Mouse (Mus musculus) hindbrain, embryonic 12.5 days (tissue): ENCODE measurements around the gene Col9a2. TPM values are rescaled to one million over a fixed set of nuclear protein-coding genes. Genes with fewer than 3 reads are reported as not detected.

Source experiments
- polyA plus RNA-seq: library from polyadenylated mRNA; unstranded; fragments of >200 nt; fragmentation: Nextera tagmentation; extraction: Ambion mirVana; gene quantifications from 2 replicates; pipeline ENCODE4 v1.2.1, GENCODE M21; 2016

Col9a2 gene
- polyA plus RNA-seq, 1 experiment from 2014 or later = 63.0 TPM

Other genes starting within 250 kb of the Col9a2 start
- gene Nfyc, start 207.8 kb upstream of the Col9a2 start, polyA plus RNA-seq = 101 and 104 TPM in 2 replicates
- gene Rims3, start 184.6 kb upstream of the Col9a2 start, polyA plus RNA-seq = 8.5 and 9.2 TPM in 2 replicates
- gene Exo5, start 114.4 kb upstream of the Col9a2 start, polyA plus RNA-seq = 34.1 and 38.0 TPM in 2 replicates
- 10.1 and 10.6 TPM in 2 replicates for gene Zfp69, start 87.7 kb upstream of the Col9a2 start, polyA plus RNA-seq
- 36.2 and 41.7 TPM in 2 replicates for gene Smap2, start 22.1 kb upstream of the Col9a2 start, polyA plus RNA-seq
- gene Zmpste24, start 58.9 kb downstream of the Col9a2 start, polyA plus RNA-seq = 32.5 and 35.1 TPM in 2 replicates
- not detected in 2 replicates for gene Tmco2, start 69.8 kb downstream of the Col9a2 start, polyA plus RNA-seq
- gene Rlf, start 175.7 kb downstream of the Col9a2 start, polyA plus RNA-seq = 39.7 and 39.9 TPM in 2 replicates